Mouse (Mus musculus): ENCODE data around the gene Nup205. TPM values are rescaled to one million over a fixed set of nuclear protein-coding genes. Genes with fewer than 3 reads are reported as not detected.

The Nup205 gene
- polyA plus RNA-seq, 1 experiment from 2014 or later: 23.0 TPM

DNA sequence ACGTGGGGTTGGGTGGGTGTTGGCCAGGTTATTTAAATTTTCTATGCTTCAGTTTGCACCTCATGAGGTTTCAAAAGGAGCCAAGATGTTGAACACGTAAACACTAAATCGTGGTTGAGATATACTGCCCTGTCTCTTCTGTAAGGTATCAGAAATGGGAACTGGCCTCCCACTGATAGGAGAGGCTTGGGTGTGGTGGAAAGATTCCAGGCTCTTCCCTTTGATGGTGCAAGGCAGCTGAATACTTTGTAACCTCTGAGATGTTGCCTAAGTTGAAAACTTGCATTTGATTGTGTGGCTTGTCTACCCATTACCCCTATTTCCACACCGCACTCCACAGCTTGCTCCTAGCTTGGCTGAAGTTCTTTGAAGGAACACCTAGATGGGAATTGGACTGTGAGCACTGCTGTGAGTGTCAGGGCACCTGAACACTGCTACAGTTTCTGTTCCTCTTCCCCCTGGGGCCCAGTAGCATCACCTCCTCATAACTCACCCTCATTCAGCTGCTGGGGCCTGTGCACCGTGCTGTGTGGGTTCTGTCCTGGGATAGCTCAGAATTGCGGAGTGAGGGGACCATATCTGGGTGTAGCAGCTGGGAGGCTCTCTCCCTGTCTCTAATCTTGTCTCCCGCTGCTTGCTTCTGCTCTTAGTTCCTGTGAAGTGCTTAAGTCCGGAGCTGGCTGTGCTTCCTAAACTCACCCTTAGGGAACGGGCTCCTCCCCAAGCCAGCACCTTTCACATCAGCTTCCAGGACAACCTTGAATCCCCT is 77.1 kb downstream of the Nup205 start:
- Histone ChIP-seq H3K9me3 (replicated peaks; ENCODE audit: control insufficient read depth, low read length) (no peaks in the 10 kb centered on the region), H3K4me3 (ENCODE audit: low read length) (peak overlapping the region; percentile 90), H3K4me2 (ENCODE audit: low read depth, low read length) (peak overlapping the region; percentile 79), H3K36me3 (ENCODE audit: control insufficient read depth, insufficient read depth) (no peaks in the 10 kb centered on the region), H3K27me3 (ENCODE audit: control insufficient read depth, insufficient read depth, low read length) (no peaks in the 10 kb centered on the region), H3K27ac (ENCODE audit: low read length) (peak overlapping the region; percentile 68), H3K9ac (ENCODE audit: low read length) (peak overlapping the region; percentile 66), H3K4me1 (ENCODE audit: control insufficient read depth, insufficient read depth, low read length) (peaks cover 55% of the 10 kb centered on the region)
- no peak for ATAC-seq (replicated peaks; ENCODE audit: extremely low read depth, insufficient read depth, low FRiP score)
- WGBS: 16% methylated on average over 9 of the region's 9 CpGs

- no peaks in the 10 kb centered on the region for H3K36me3 ChIP-seq (ENCODE audit: control insufficient read depth, insufficient read depth)
- H3K4me1 ChIP-seq (ENCODE audit: control insufficient read depth, insufficient read depth, low read length): peaks cover 60% of the 10 kb centered on the region
- ATAC-seq (replicated peaks; ENCODE audit: extremely low read depth, insufficient read depth, low FRiP score): no peak
- no peaks in the 10 kb centered on the region for H3K27me3 ChIP-seq (ENCODE audit: control insufficient read depth, insufficient read depth, low read length)
- H3K4me3 ChIP-seq (ENCODE audit: low read length): peak overlapping the region; percentile 90
- peak overlapping the region; percentile 66; the same call in 1 of the 2 replicates for H3K9ac ChIP-seq (ENCODE audit: low read length)
- WGBS: 50% methylated on average over 12 of the region's 12 CpGs
- H3K27ac ChIP-seq (ENCODE audit: low read length): peak overlapping the region; percentile 68
- peak overlapping the region; percentile 79 for H3K4me2 ChIP-seq (ENCODE audit: low read depth, low read length)
- no peaks in the 10 kb centered on the region for H3K9me3 ChIP-seq (replicated peaks; ENCODE audit: control insufficient read depth, low read length)
These were observed 77.8 kb downstream of the Nup205 start for GRCm38 (mm10) chr6:35255017-35255416.

DNA sequence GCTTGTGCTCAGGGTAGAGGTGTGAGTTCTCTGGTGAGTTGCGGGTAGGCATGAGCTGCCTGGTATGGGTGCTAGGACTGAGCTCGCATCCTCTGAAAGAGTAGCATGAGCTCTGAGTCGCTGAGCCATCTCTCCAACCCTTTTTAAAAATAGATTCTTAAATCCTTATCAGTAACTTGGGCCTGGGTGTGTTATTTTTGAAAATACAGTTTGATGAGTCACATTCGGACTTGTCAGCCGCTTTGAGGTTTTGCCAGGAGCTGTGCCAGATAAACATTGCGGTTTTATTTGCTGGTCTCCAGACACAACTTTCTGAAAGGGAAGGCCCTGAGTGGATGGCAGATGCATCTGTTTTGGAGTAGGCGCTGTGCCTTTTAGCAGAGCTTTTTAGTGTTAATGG is 79.5 kb downstream of the Nup205 start:
- H3K36me3 ChIP-seq (ENCODE audit: control insufficient read depth, insufficient read depth): no peaks in the 10 kb centered on the region
- ATAC-seq (replicated peaks; ENCODE audit: extremely low read depth, insufficient read depth, low FRiP score): no peak
- peak overlapping the region; percentile 56 for H3K27ac ChIP-seq (ENCODE audit: low read length)
- no peaks in the 10 kb centered on the region for H3K9me3 ChIP-seq (replicated peaks; ENCODE audit: control insufficient read depth, low read length)
- WGBS: 17% methylated on average over 7 of the region's 7 CpGs
- peak overlapping the region; percentile 20; the same call in 1 of the 2 replicates for H3K4me3 ChIP-seq (ENCODE audit: low read length)
- peaks cover 67% of the 10 kb centered on the region for H3K4me1 ChIP-seq (ENCODE audit: control insufficient read depth, insufficient read depth, low read length)
- H3K9ac ChIP-seq (ENCODE audit: low read length): no peak overlapping the region
- H3K4me2 ChIP-seq (ENCODE audit: low read depth, low read length): peak overlapping the region; percentile 40
- H3K27me3 ChIP-seq (ENCODE audit: control insufficient read depth, insufficient read depth, low read length): no peaks in the 10 kb centered on the region

DNA sequence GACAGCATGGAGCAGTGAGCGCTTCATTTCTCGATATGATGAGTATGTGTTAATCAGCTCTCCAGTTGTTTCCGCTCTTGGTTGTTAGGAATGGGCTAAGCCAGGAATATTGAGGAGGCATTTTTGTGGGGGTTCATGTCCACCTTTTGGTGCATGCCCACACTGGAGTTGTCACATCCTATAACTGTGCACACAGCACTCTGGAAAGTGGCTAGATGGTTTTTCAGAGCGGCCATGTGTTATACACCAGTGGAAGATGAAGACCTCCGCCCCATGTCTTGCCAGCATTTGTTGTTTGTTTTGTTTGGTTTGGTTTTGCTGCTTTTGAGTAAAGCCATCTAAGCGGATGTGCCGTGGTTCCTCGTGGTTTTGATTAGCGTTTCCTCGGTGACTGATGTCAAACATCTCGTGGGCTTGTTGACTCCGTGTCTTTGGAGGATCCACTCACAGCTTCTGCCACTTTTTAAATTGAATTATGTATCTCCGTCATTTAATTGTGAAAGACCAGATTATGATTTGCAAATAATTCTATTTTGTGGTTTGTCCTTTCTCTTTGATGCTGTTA is 80.5 kb downstream of the Nup205 start:
- Histone ChIP-seq H3K4me2 (ENCODE audit: low read depth, low read length) (peak overlapping the region; percentile 40), H3K9me3 (replicated peaks; ENCODE audit: control insufficient read depth, low read length) (no peaks in the 10 kb centered on the region), H3K36me3 (ENCODE audit: control insufficient read depth, insufficient read depth) (0 out of 2 replicates have a peak, but pooled peaks cover 5% of the 10 kb centered on the region), H3K4me1 (ENCODE audit: control insufficient read depth, insufficient read depth, low read length) (peaks cover 62% of the 10 kb centered on the region), H3K27ac (ENCODE audit: low read length) (peak overlapping the region; percentile 12; the same call in 1 of the 2 replicates), H3K27me3 (ENCODE audit: control insufficient read depth, insufficient read depth, low read length) (no peaks in the 10 kb centered on the region), H3K4me3 (ENCODE audit: low read length) (no peak overlapping the region), H3K9ac (ENCODE audit: low read length) (no peak overlapping the region)
- no peak for ATAC-seq (replicated peaks; ENCODE audit: extremely low read depth, insufficient read depth, low FRiP score)
- 83% methylated on average over 13 of the region's 13 CpGs for WGBS

GRCm38 (mm10) chr6:35258922-35259321 is 81.7 kb downstream of the Nup205 start:
- H3K4me3 ChIP-seq (ENCODE audit: low read length): no peak overlapping the region
- peaks cover 55% of the 10 kb centered on the region for H3K4me1 ChIP-seq (ENCODE audit: control insufficient read depth, insufficient read depth, low read length)
- H3K4me2 ChIP-seq (ENCODE audit: low read depth, low read length): no peak overlapping the region
- no peaks in the 10 kb centered on the region for H3K27me3 ChIP-seq (ENCODE audit: control insufficient read depth, insufficient read depth, low read length)
- H3K9ac ChIP-seq (ENCODE audit: low read length): no peak overlapping the region
- no peak overlapping the region for H3K27ac ChIP-seq (ENCODE audit: low read length)
- 95% methylated on average over 2 of the region's 2 CpGs for WGBS
- H3K9me3 ChIP-seq (replicated peaks; ENCODE audit: control insufficient read depth, low read length): no peaks in the 10 kb centered on the region
- H3K36me3 ChIP-seq (ENCODE audit: control insufficient read depth, insufficient read depth): peaks cover 9% of the 10 kb centered on the region
- ATAC-seq (replicated peaks; ENCODE audit: extremely low read depth, insufficient read depth, low FRiP score): no peak

GRCm38 (mm10) chr6:35259526-35259925 is 82.3 kb downstream of the Nup205 start:
- H3K4me1 ChIP-seq (ENCODE audit: control insufficient read depth, insufficient read depth, low read length): peaks cover 49% of the 10 kb centered on the region

GRCm38 (mm10) chr6:35260531-35260930 is 83.3 kb downstream of the Nup205 start:
- Histone ChIP-seq H3K4me3 (ENCODE audit: low read length) (no peak overlapping the region), H3K27ac (ENCODE audit: low read length) (peak overlapping the region; percentile 22; the same call in 1 of the 2 replicates), H3K36me3 (ENCODE audit: control insufficient read depth, insufficient read depth) (peaks cover 10% of the 10 kb centered on the region), H3K9ac (ENCODE audit: low read length) (no peak overlapping the region), H3K4me2 (ENCODE audit: low read depth, low read length) (no peak overlapping the region), H3K27me3 (ENCODE audit: control insufficient read depth, insufficient read depth, low read length) (no peaks in the 10 kb centered on the region), H3K9me3 (replicated peaks; ENCODE audit: control insufficient read depth, low read length) (no peaks in the 10 kb centered on the region), H3K4me1 (ENCODE audit: control insufficient read depth, insufficient read depth, low read length) (peaks cover 39% of the 10 kb centered on the region)
- WGBS: 70% methylated on average over 7 of the region's 7 CpGs
- no peak for ATAC-seq (replicated peaks; ENCODE audit: extremely low read depth, insufficient read depth, low FRiP score)

More at GRCm38 (mm10) chr6:35259526-35259925, 82.3 kb downstream of the Nup205 start:
- no peak for ATAC-seq (replicated peaks; ENCODE audit: extremely low read depth, insufficient read depth, low FRiP score)
- Histone ChIP-seq H3K27ac (ENCODE audit: low read length) (no peak overlapping the region), H3K9ac (ENCODE audit: low read length) (no peak overlapping the region), H3K4me2 (ENCODE audit: low read depth, low read length) (no peak overlapping the region), H3K36me3 (ENCODE audit: control insufficient read depth, insufficient read depth) (peaks cover 10% of the 10 kb centered on the region), H3K9me3 (replicated peaks; ENCODE audit: control insufficient read depth, low read length) (no peaks in the 10 kb centered on the region), H3K4me3 (ENCODE audit: low read length) (no peak overlapping the region), H3K27me3 (ENCODE audit: control insufficient read depth, insufficient read depth, low read length) (no peaks in the 10 kb centered on the region)
- 54% methylated on average over 5 of the region's 5 CpGs for WGBS

DNA sequence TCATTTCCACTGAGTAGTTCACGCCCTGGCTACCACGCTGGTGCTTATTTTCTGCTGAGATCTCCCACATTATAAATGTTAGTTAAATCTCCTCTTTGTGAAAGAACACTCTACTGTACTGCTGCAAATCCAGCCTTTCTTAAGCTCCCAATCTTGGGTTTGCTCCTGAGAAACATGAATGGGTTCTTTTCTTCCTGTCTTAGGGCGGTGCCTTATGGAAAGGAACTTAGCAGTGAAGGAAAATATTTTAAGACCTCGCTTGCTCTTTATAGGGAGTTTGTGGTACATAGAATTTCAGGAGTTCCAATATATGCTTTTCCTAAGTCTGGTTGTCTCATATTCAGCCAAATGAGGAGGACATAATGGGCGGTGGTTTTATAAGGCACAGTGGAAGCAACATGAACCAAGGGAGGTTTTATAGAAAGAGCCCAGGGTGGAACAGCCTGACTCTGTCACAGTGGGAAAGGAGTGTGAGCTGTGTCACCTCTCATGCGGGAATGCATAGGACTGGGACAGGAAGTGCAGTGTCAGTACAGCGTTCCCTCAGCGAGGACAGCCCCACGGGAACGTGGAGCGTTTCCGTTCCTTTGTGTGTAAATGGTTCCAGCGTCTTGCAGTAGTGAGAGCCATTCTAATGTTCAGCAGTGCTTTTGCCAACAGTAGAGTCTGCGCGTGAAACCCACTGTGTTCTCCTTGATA is 88.5 kb downstream of the Nup205 start:
- H3K36me3 ChIP-seq (ENCODE audit: control insufficient read depth, insufficient read depth): peaks cover 10% of the 10 kb centered on the region
- H3K4me3 ChIP-seq (ENCODE audit: low read length): no peak overlapping the region
- WGBS: 70% methylated on average over 15 of the region's 15 CpGs
- no peak overlapping the region for H3K4me2 ChIP-seq (ENCODE audit: low read depth, low read length)
- no peak overlapping the region for H3K9ac ChIP-seq (ENCODE audit: low read length)
- no peaks in the 10 kb centered on the region for H3K9me3 ChIP-seq (replicated peaks; ENCODE audit: control insufficient read depth, low read length)
- peak; percentile 57 for ATAC-seq (replicated peaks; ENCODE audit: extremely low read depth, insufficient read depth, low FRiP score)
- H3K4me1 ChIP-seq (ENCODE audit: control insufficient read depth, insufficient read depth, low read length): peaks cover under 1% of the 10 kb centered on the region
- peak overlapping the region; percentile 17; the same call in 1 of the 2 replicates for H3K27ac ChIP-seq (ENCODE audit: low read length)
- H3K27me3 ChIP-seq (ENCODE audit: control insufficient read depth, insufficient read depth, low read length): no peaks in the 10 kb centered on the region

- no peaks in the 10 kb centered on the region for H3K9me3 ChIP-seq (replicated peaks; ENCODE audit: control insufficient read depth, low read length)
These were observed 91.5 kb downstream of the Nup205 start for GRCm38 (mm10) chr6:35268711-35269110.

More at GRCm38 (mm10) chr6:35268711-35269110, 91.5 kb downstream of the Nup205 start:
- 0 out of 2 replicates have a peak, but pooled peaks cover 3% of the 10 kb centered on the region for H3K4me1 ChIP-seq (ENCODE audit: control insufficient read depth, insufficient read depth, low read length)
- peaks cover 3% of the 10 kb centered on the region for H3K36me3 ChIP-seq (ENCODE audit: control insufficient read depth, insufficient read depth)
- ATAC-seq (replicated peaks; ENCODE audit: extremely low read depth, insufficient read depth, low FRiP score): no peak
- H3K27me3 ChIP-seq (ENCODE audit: control insufficient read depth, insufficient read depth, low read length): no peaks in the 10 kb centered on the region
- WGBS: 95% methylated on average over 13 of the region's 13 CpGs
- H3K4me2 ChIP-seq (ENCODE audit: low read depth, low read length): no peak overlapping the region
- H3K27ac ChIP-seq (ENCODE audit: low read length): no peak overlapping the region
- no peak overlapping the region for H3K9ac ChIP-seq (ENCODE audit: low read length)
- no peak overlapping the region for H3K4me3 ChIP-seq (ENCODE audit: low read length)
